Mouse (Mus musculus) testis, adult 2 months (tissue): ENCODE measurements at regions not wholly inside any gene's neighbourhood (a gene's known extent, or its start where the extent isn't known, plus 50 kb on each side); places are given as distances from the start of the nearest gene placed in this dataset.

Source experiments
- CTCF ChIP-seq: fragments of 200-500 bp; IDR thresholded peaks from 2 replicates; pipeline ENCODE4 v1.5.1; 2012; ENCODE audit warnings: low read depth, mild to moderate bottlenecking, inconsistent platforms, low read length, moderate library complexity; ENCODE audit not compliant: control insufficient read depth, insufficient read depth, insufficient replicate concordance
- POLR2A ChIP-seq: fragments of 200-500 bp; IDR thresholded peaks from 2 replicates; pipeline ENCODE4 v1.6.1; 2012; ENCODE audit warnings: low read depth, mild to moderate bottlenecking, inconsistent platforms, low read length, moderate library complexity; ENCODE audit not compliant: control insufficient read depth

- no peak for TF ChIP-seq POLR2A
- TF ChIP-seq CTCF = no peak
Measured at GRCm38 (mm10) chr10:111919475-111919874, 53.0 kb upstream of the Krr1 start.
